Mouse (Mus musculus): ENCODE results near the gene Strbp.

DNA sequence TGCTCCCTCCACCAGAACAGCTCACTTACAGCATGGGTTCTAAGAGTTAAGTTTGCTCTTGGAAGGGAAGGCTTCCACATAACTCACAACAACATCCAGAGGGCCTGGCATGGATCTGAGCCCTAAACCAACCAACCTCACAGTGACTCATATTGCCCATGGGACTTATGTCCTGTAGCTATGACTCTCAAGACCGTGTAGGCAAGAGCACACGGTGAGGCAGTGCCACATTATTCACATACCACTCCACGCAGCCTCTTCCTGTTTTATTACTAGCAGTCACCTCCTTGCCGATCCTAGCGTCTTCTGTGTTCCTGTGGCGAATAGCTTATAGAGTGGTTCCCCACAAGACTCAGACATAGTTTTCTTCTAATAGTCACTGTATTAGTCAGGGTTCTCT, 45.7 kb upstream of the Strbp start:
- TF ChIP-seq EP300 (IDR thresholded peaks at IDR 0.05), result no peak
- no peak for TF ChIP-seq CTCF (IDR thresholded peaks at IDR 0.05)
